8 mouse cellular contexts compared by ENCODE assay signal in genomic region chr16:37684634-37685441, GRCm38 (mm10). TPM values are rescaled to one million over a fixed set of nuclear protein-coding genes. Genes with fewer than 3 reads are reported as not detected.
A peak's percentile ranks its signal among the peaks of the same experiment; 100 is the strongest.
DNase-seq lines count a peak whose midpoint lies in the region; ATAC-seq and TF ChIP-seq lines count a peak whose summit lies in the region.

No protein-coding gene starts in this region.

- peaks cover 0 to 24% of the 10 kb centered on the region in 2 experiments; a peak in 2 of 4 replicates for H3K36me3 ChIP-seq in MEL (ENCODE audit: control insufficient read depth in 1 of 2, insufficient read depth in 2 of 2, low read length in 2 of 2)
- no peaks in the 10 kb centered on the region for H3K36me3 ChIP-seq in forebrain, embryonic 15.5 days
- no peaks in the 10 kb centered on the region for H3K36me3 ChIP-seq in lung, embryonic 16.5 days (ENCODE audit: control insufficient read depth, insufficient read depth, low read length)

- peak; percentile 92 for DNase-seq in MEL (ENCODE audit: low read depth, low spot score)
- peak; percentile 88 for DNase-seq in cerebellum, adult 11-12 months
- DNase-seq in heart, postnatal 36 days: peak; percentile 87 to 89
- DNase-seq in layer of hippocampus, adult 8-10 months (ENCODE audit: low spot score in 2 of 2): peak; percentile 77 to 80
- peak; percentile 82 for DNase-seq in ovary, postnatal 14 days (ENCODE audit: low spot score)
- peak; percentile 75 for DNase-seq in thymus, postnatal 14 days

- peak; percentile 67 for ATAC-seq in forebrain, embryonic 15.5 days (replicated peaks)
- peak; percentile 70 for ATAC-seq in lung, embryonic 16.5 days (ENCODE audit: low read depth)

- H3K4me2 ChIP-seq in forebrain, embryonic 15.5 days (replicated peaks): peak overlapping the region; percentile 58
- H3K4me2 ChIP-seq in lung, embryonic 16.5 days (ENCODE audit: low read depth, low read length): peak overlapping the region; percentile 87

- peak overlapping the region; percentile 64 to 71 for H3K4me3 ChIP-seq in MEL (ENCODE audit: control insufficient read depth in 1 of 2, insufficient read depth in 1 of 2, low read depth in 2 of 2, low read length in 2 of 2)
- peak overlapping the region; percentile 46 for H3K4me3 ChIP-seq in forebrain, embryonic 15.5 days
- peak overlapping the region; percentile 57 for H3K4me3 ChIP-seq in lung, embryonic 16.5 days (ENCODE audit: low read length)

- peak; percentile 73 to 82 (median 78) for TF ChIP-seq CTCF in MEL (IDR thresholded peaks at IDR 0.05 in 2 of 3, conservative IDR thresholded peaks at IDR 0.05 in 1 of 3; ENCODE audit: control insufficient read depth in 1 of 3, insufficient read depth in 1 of 3, low read depth in 2 of 3, low read length in 3 of 3, poor library complexity in 1 of 3, severe bottlenecking in 1 of 3)

- TF ChIP-seq RAD21 in MEL (IDR thresholded peaks at IDR 0.05; ENCODE audit: low read depth, low read length): peak; percentile 74

- TF ChIP-seq EP300 in MEL (IDR thresholded peaks at IDR 0.05; ENCODE audit: low read depth in 1 of 2, low read length in 2 of 2): no peak

- H3K27ac ChIP-seq in MEL (ENCODE audit: control insufficient read depth, low read depth, low read length): peak overlapping the region; percentile 68
- H3K27ac ChIP-seq in forebrain, embryonic 15.5 days (replicated peaks): peak overlapping the region; percentile 89
- peak overlapping the region; percentile 95 for H3K27ac ChIP-seq in lung, embryonic 16.5 days (ENCODE audit: low read length)

- intact Hi-C loops in heart, postnatal 36 days (cut with DNase I): loop anchor here (1.0 to 5.0 kb wide), 6 partner anchors 47 to 512 kb away; partner anchors contain the start of gene Lrrc58

- peak in 1 of 2 experiments; percentile 62; a peak in 2 of 4 replicates for TF ChIP-seq POLR2A in MEL (IDR thresholded peaks at IDR 0.05; ENCODE audit: control insufficient read depth in 1 of 2, insufficient read depth in 1 of 2, low read depth in 1 of 2, low read length in 2 of 2, poor library complexity in 1 of 2)

- no peaks in the 10 kb centered on the region for H3K9me3 ChIP-seq in MEL (replicated peaks; ENCODE audit: insufficient read depth, low read length)
- no peaks in the 10 kb centered on the region for H3K9me3 ChIP-seq in forebrain, embryonic 15.5 days
- no peaks in the 10 kb centered on the region for H3K9me3 ChIP-seq in lung, embryonic 16.5 days (ENCODE audit: control insufficient read depth, low read length)

- WGBS in forebrain, embryonic 15.5 days: 2% methylated on average over 25 of the region's 25 CpGs
- under 1% methylated on average over 25 of the region's 25 CpGs for WGBS in lung, embryonic 16.5 days

- H3K4me1 ChIP-seq in MEL (ENCODE audit: control insufficient read depth in 1 of 2, insufficient read depth in 2 of 2, low read length in 2 of 2): peaks cover 12 to 30% of the 10 kb centered on the region in 2 experiments
- peaks cover 39% of the 10 kb centered on the region for H3K4me1 ChIP-seq in forebrain, embryonic 15.5 days
- H3K4me1 ChIP-seq in lung, embryonic 16.5 days (replicated peaks; ENCODE audit: control insufficient read depth, insufficient read depth, low read length): peaks cover 29% of the 10 kb centered on the region

- H3K27me3 ChIP-seq in MEL (ENCODE audit: control insufficient read depth in 1 of 2, insufficient read depth in 2 of 2, low read length in 2 of 2): no peaks in the 10 kb centered on the region
- H3K27me3 ChIP-seq in forebrain, embryonic 15.5 days: no peaks in the 10 kb centered on the region
- no peaks in the 10 kb centered on the region for H3K27me3 ChIP-seq in lung, embryonic 16.5 days (ENCODE audit: control insufficient read depth, insufficient read depth, low read depth, low read length)

- peak overlapping the region; percentile 89 for H3K9ac ChIP-seq in MEL (ENCODE audit: control insufficient read depth, low read depth, low read length, poor library complexity, severe bottlenecking)
- H3K9ac ChIP-seq in forebrain, embryonic 15.5 days (replicated peaks): peak overlapping the region; percentile 73
- peak overlapping the region; percentile 82 for H3K9ac ChIP-seq in lung, embryonic 16.5 days (ENCODE audit: low read length)

- H3K79me2 ChIP-seq in MEL (ENCODE audit: control insufficient read depth, insufficient read depth, low read length, poor library complexity): peaks cover 1% of the 10 kb centered on the region; the same call in 1 of the 2 replicates

TF ChIP-seq in MEL, 35 proteins besides CTCF, POLR2A, EP300 and RAD21:
- no peak for TF ChIP-seq GABPA (IDR thresholded peaks at IDR 0.05; ENCODE audit: low read depth, low read length)
- peak; percentile 4; the same call in 1 of the 2 replicates for TF ChIP-seq TCF12 (IDR thresholded peaks at IDR 0.05; ENCODE audit: low read depth, low read length)
- no peak for TF ChIP-seq JUND (IDR thresholded peaks at IDR 0.05; ENCODE audit: low read depth, low read length)
- TF ChIP-seq KAT2A (conservative IDR thresholded peaks at IDR 0.05; ENCODE audit: low read depth, low read length): no peak
- no peak for TF ChIP-seq BHLHE40 (IDR thresholded peaks at IDR 0.05; ENCODE audit: borderline replicate concordance, low read depth, low read length)
- no peak; the same call in 1 of the 2 replicates for TF ChIP-seq GATA1 (IDR thresholded peaks at IDR 0.05; ENCODE audit: low read depth, low read length)
- no peak for TF ChIP-seq RCOR1 (IDR thresholded peaks at IDR 0.05; ENCODE audit: low read depth, low read length)
- no peak for TF ChIP-seq E2F4 (IDR thresholded peaks at IDR 0.05; ENCODE audit: borderline replicate concordance, low read depth, low read length)
- TF ChIP-seq MEF2A (IDR thresholded peaks at IDR 0.05; ENCODE audit: extremely low read depth, insufficient replicate concordance, low read depth, low read length, poor library complexity, severe bottlenecking): no peak
- peak; percentile 19; the same call in 1 of the 2 replicates for TF ChIP-seq SIN3A (IDR thresholded peaks at IDR 0.05; ENCODE audit: low read length)
- TF ChIP-seq MAFK (IDR thresholded peaks at IDR 0.05; ENCODE audit: borderline replicate concordance, low read depth, low read length): no peak
- TF ChIP-seq ELF1 (IDR thresholded peaks at IDR 0.05; ENCODE audit: low read depth, low read length): no peak
- no peak for TF ChIP-seq ZMIZ1 (IDR thresholded peaks at IDR 0.05; ENCODE audit: low read depth, low read length)
- TF ChIP-seq MXI1 (IDR thresholded peaks at IDR 0.05; ENCODE audit: low read depth, low read length): peak; percentile 83
- peak; percentile 66 for TF ChIP-seq TBP (IDR thresholded peaks at IDR 0.05; ENCODE audit: low read depth, low read length)
- TF ChIP-seq USF1 (IDR thresholded peaks at IDR 0.05; ENCODE audit: low read depth, low read length): peak; percentile 73
- peak; percentile 12; the same call in 1 of the 2 replicates for TF ChIP-seq NELFE (IDR thresholded peaks at IDR 0.05; ENCODE audit: low read depth, low read length)
- TF ChIP-seq HCFC1 (IDR thresholded peaks at IDR 0.05; ENCODE audit: low read depth, low read length): peak; percentile 4; the same call in 1 of the 2 replicates
- no peak for TF ChIP-seq TAL1 (IDR thresholded peaks at IDR 0.05; ENCODE audit: low read length)
- no peak for TF ChIP-seq USF2 (IDR thresholded peaks at IDR 0.05; ENCODE audit: borderline replicate concordance in 1 of 2, insufficient read depth in 1 of 2, low read depth in 1 of 2, low read length in 2 of 2)
- TF ChIP-seq ZNF384 (IDR thresholded peaks at IDR 0.05; ENCODE audit: low read depth, low read length): peak; percentile 31; the same call in 1 of the 2 replicates
- TF ChIP-seq MYC (IDR thresholded peaks at IDR 0.05; ENCODE audit: low read depth, low read length): peak; percentile 95
- TF ChIP-seq CHD2 (IDR thresholded peaks at IDR 0.05; ENCODE audit: low read length): no peak
- TF ChIP-seq UBTF (IDR thresholded peaks at IDR 0.05; ENCODE audit: borderline replicate concordance, insufficient read depth, low read depth, low read length): no peak
- TF ChIP-seq MAX (IDR thresholded peaks at IDR 0.05; ENCODE audit: low read length): peak; percentile 96
- peak; percentile 37 for TF ChIP-seq ETS1 (IDR thresholded peaks at IDR 0.05; ENCODE audit: low read depth, low read length)
- no peak for TF ChIP-seq NRF1 (IDR thresholded peaks at IDR 0.05; ENCODE audit: insufficient read depth, low read depth, low read length, poor library complexity, severe bottlenecking)
- no peak for TF ChIP-seq POLR2AphosphoS2 (IDR thresholded peaks at IDR 0.05; ENCODE audit: low read length)
- TF ChIP-seq ZKSCAN1 (IDR thresholded peaks at IDR 0.05; ENCODE audit: low read depth, low read length): no peak
- no peak for TF ChIP-seq CHD1 (IDR thresholded peaks at IDR 0.05; ENCODE audit: low read depth, low read length)
- TF ChIP-seq SMC3 (IDR thresholded peaks at IDR 0.05; ENCODE audit: low read depth, low read length): peak; percentile 50
- TF ChIP-seq MYB (IDR thresholded peaks at IDR 0.05; ENCODE audit: low read depth, low read length): no peak
- peak; percentile 16; the same call in 1 of the 2 replicates for TF ChIP-seq ZC3H11A (IDR thresholded peaks at IDR 0.05; ENCODE audit: low read depth, low read length)
- no peak for TF ChIP-seq MAZ (IDR thresholded peaks at IDR 0.05; ENCODE audit: low read depth, low read length)
- no peak for TF ChIP-seq POLR2AphosphoS5 (IDR thresholded peaks at IDR 0.05; ENCODE audit: borderline replicate concordance, low read depth, low read length)

RNA-seq across cellular contexts. Expression of gene Ndufb4, which starts 30.6 kb away (rescaled TPM):
- 41.1 and 48.0 TPM in 2 replicates for total RNA-seq in MEL (2012; rRNA removed)
- 10 to 100 TPM in 1 of 2 experiments, not detected in 1; 28.9 TPM for polyA plus RNA-seq in MEL (2012; ENCODE audit: insufficient read depth in 1 of 2, insufficient read length in 2 of 2, low read depth in 1 of 2, low replicate concordance in 2 of 2, missing spikeins in 1 of 2)
- polyA plus RNA-seq in forebrain, embryonic 15.5 days (2015; fragmentation: Nextera tagmentation; extraction: Ambion mirVana): 56.0 and 59.9 TPM in 2 replicates
- 100 to 1,000 TPM; 164 to 183 TPM for total RNA-seq in heart, postnatal 36 days (2021)
- total RNA-seq in layer of hippocampus, adult 8-10 months (2022): 10 to 100 TPM; 66.8 to 77.5 (median 69.6) TPM
- 50.0 and 63.8 TPM in 2 replicates for polyA plus RNA-seq in lung, embryonic 16.5 days (2015; fragmentation: Nextera tagmentation; extraction: Ambion mirVana)

Comparison
In these comparisons a context has a peak if more than half of its experiments do, and no peak if none do; other contexts are left out.
1. Peak in every context shown above with its lines: DNase-seq, ATAC-seq, H3K4me3 ChIP-seq and H3K27ac ChIP-seq.